Mouse (Mus musculus) E14TG2a.4 (cell line): ENCODE results near the gene Akr7a5.

ENCODE experiments used
- CTCF ChIP-seq: conservative IDR thresholded peaks from 2 replicates; pipeline ENCODE4 v1.5.1; 2014; ENCODE audit warnings: low read length
- NANOG ChIP-seq: IDR thresholded peaks from 2 replicates; pipeline ENCODE4 v1.6.1; 2014; ENCODE audit warnings: borderline replicate concordance, low read length, mixed read lengths

DNA sequence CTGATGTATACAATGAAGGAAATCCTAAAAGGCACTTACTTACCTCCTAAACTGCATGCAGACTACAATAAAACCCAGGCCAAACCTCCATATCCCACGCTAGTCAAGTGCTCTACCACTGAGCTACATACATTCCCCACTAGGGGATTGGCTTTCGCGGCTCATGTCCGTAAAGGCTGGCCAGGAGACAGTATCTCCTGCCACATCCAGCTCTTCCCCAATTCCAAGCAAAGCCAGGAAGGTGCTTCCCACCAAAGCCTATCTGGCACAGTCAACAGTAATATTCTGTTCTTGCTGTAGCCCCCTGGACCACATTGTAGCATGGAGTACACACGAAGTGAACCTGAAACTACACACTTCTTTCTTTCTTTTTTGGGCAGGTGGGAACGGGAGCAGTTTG lies 893 bp upstream of the Akr7a5 start:
- TF ChIP-seq CTCF (no peak; the same call in 1 of the 2 replicates), NANOG (no peak)
